Mouse (Mus musculus) layer of hippocampus, postnatal 36 days (tissue): ENCODE results near the gene Ankrd54. TPM values are rescaled to one million over a fixed set of nuclear protein-coding genes. Genes with fewer than 3 reads are reported as not detected.
"Not testable (repeated sequence)": the region's sequence is repeated elsewhere in the genome, so short reads cannot be mapped to it uniquely, and the experiment has no call there.

ENCODE experiments used
- DNase-seq, 2 experiments: peaks; one replicate each; pipeline ENCODE4 v3.0.0; 2022
- total RNA-seq, 2 experiments: library from RNA; stranded (reverse); gene quantifications; 2 replicates each; pipeline ENCODE4 v1.2.3; 2021

The Ankrd54 gene
- total RNA-seq, 2 experiments from 2014 or later, result 17.6 to 20.7 TPM

GRCm38 (mm10) chr15:79013382-79013781 lies 49.3 kb downstream of the Ankrd54 start:
- DNase-seq, result no peak

GRCm38 (mm10) chr15:79011550-79011949 lies 51.1 kb downstream of the Ankrd54 start:
- no peak for DNase-seq

GRCm38 (mm10) chr15:79009734-79010133 lies 53.0 kb downstream of the Ankrd54 start:
- DNase-seq, result no peak

GRCm38 (mm10) chr15:79007836-79008235 lies 54.9 kb downstream of the Ankrd54 start:
- DNase-seq, result not testable (repeated sequence)

- DNase-seq, result no peak
Measured at GRCm38 (mm10) chr15:79007059-79007458, 55.6 kb downstream of the Ankrd54 start.

- DNase-seq, result no peak
Measured at GRCm38 (mm10) chr15:79006638-79007037, 56.1 kb downstream of the Ankrd54 start.

GRCm38 (mm10) chr15:79005581-79005980 lies 57.1 kb downstream of the Ankrd54 start:
- DNase-seq, result no peak

Other genes with a start within 250 kb of the Ankrd54 start
- 10 to 100 TPM; 12.4 to 13.2 TPM for gene Cdc42ep1, start 220.3 kb downstream of the Ankrd54 start, total RNA-seq
- gene Lgals2, start 207.4 kb downstream of the Ankrd54 start, total RNA-seq, result not detected
- 10 to 100 TPM; 56.2 to 58.6 TPM for gene Gga1, start 185.7 kb downstream of the Ankrd54 start, total RNA-seq
- gene Gm49510, start 163.2 kb downstream of the Ankrd54 start, total RNA-seq, result under 1 TPM in 1 of 2 experiments, not detected in 1; 0.33 TPM
- gene Sh3bp1, start 163.1 kb downstream of the Ankrd54 start, total RNA-seq, result 10 to 100 TPM; 32.0 to 33.3 TPM
- gene Pdxp, start 149.0 kb downstream of the Ankrd54 start, total RNA-seq, result 100 to 1,000 TPM; 171 to 176 TPM
- gene Lgals1, start 136.2 kb downstream of the Ankrd54 start, total RNA-seq, result 10 to 100 TPM; 18.2 to 19.2 TPM
- 10 to 100 TPM; 36.7 to 39.5 TPM for gene Nol12, start 128.0 kb downstream of the Ankrd54 start, total RNA-seq
- 10 to 100 TPM in 1 of 2 experiments, 1 to 10 TPM in 1; 7.7 to 12.7 TPM for gene Triobp, start 115.2 kb downstream of the Ankrd54 start, total RNA-seq
- 10 to 100 TPM; 88.9 to 89.5 TPM for gene H1f0, start 34.4 kb downstream of the Ankrd54 start, total RNA-seq
- gene Galr3, start 21.0 kb downstream of the Ankrd54 start, total RNA-seq, result not detected
- 10 to 100 TPM; 69.4 to 74.8 TPM for gene Eif3l, start 12.3 kb upstream of the Ankrd54 start, total RNA-seq
- gene Micall1, start 46.0 kb upstream of the Ankrd54 start, total RNA-seq, result 10 to 100 TPM; 33.1 to 34.5 TPM
- 100 to 1,000 TPM in 1 of 2 experiments, 10 to 100 TPM in 1; 98.9 to 101 TPM for gene Polr2f, start 78.1 kb upstream of the Ankrd54 start, total RNA-seq
- gene 1700088E04Rik, start 78.4 kb upstream of the Ankrd54 start, total RNA-seq, result 1 to 10 TPM; 8.9 to 9.3 TPM
- 10 to 100 TPM; 28.9 to 31.6 TPM for gene Sox10, start 102.3 kb upstream of the Ankrd54 start, total RNA-seq
- gene Pick1, start 166.3 kb upstream of the Ankrd54 start, total RNA-seq, result 10 to 100 TPM; 43.9 to 48.3 TPM
- under 1 TPM; 0.50 to 0.99 TPM for gene Gm49486, start 166.5 kb upstream of the Ankrd54 start, total RNA-seq
- under 1 TPM in 1 of 2 experiments, not detected in 1; 0.30 TPM for gene Slc16a8, start 191.9 kb upstream of the Ankrd54 start, total RNA-seq
- gene Baiap2l2, start 222.6 kb upstream of the Ankrd54 start, total RNA-seq, result 1 to 10 TPM; 1.8 to 2.6 TPM